Mouse (Mus musculus): ENCODE data around the gene Tuba1c.
"Not testable (repeated sequence)": the region's sequence is repeated elsewhere in the genome, so short reads cannot be mapped to it uniquely, and the experiment has no call there.

Tuba1c gene

DNA sequence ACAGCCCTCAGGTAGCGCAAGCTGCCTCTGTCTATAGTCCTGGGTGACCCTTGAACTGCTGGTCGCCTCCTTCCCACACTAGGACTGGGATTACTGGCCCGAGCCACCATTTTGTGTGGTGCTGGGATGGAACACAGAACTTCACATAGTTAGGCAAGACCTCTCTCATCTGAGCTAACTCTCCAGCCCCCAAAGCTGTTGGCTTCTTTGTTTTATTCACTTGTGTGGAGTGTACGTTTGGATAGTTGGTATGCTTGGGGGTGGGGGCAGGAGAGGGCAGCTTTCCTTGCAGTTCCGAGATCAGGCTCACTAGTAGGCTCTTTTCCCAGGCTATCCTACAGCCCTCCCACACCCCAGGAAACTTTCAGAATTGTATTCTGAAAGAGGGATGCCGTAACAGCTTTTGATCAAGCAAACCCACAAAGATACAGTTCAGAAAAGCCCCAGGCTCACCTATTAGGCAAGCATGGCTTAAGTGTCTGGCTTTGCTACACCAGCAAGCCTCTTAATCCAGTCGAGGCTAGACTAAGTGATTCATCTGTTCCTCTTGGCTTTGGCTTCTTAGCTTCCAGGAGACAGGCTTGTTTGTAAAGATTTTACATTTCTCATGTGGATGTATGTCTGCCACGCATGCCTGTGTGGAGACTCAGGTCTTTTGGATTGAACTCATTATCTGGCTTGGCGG lies 2.5 kb downstream of the Tuba1c start:
- DNase-seq: no peak

DNA sequence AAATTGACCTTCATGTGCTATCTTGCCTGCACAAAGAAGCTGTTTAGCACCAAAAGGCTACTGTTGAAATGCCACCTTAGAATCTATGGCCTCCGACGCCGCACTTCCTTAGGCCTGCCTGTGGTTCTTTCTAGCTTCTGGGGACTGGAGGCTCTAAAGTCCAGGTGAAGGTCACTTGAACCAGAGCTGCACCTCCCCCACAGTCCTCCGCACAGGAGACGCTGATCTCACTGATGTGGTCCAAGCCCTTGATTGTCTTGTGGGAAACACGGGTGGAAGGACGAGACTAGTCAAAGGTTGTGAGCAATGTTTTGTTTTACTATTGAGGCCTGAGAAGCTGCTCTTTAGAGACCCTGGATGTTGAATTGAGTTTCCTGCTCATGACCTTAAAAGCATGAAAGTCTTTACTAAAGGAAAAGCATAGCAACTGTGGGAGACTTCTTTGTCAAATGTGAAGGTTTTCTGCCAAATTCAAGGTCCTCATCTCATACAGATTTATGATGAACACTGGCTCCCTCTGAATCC lies 3.1 kb downstream of the Tuba1c start:
- DNase-seq: no peak

GRCm38 (mm10) chr15:99033498-99034270 lies 4.0 kb downstream of the Tuba1c start:
- peak; percentile 89 for DNase-seq

GRCm38 (mm10) chr15:99035431-99035830 lies 5.7 kb downstream of the Tuba1c start:
- DNase-seq: no peak

DNA sequence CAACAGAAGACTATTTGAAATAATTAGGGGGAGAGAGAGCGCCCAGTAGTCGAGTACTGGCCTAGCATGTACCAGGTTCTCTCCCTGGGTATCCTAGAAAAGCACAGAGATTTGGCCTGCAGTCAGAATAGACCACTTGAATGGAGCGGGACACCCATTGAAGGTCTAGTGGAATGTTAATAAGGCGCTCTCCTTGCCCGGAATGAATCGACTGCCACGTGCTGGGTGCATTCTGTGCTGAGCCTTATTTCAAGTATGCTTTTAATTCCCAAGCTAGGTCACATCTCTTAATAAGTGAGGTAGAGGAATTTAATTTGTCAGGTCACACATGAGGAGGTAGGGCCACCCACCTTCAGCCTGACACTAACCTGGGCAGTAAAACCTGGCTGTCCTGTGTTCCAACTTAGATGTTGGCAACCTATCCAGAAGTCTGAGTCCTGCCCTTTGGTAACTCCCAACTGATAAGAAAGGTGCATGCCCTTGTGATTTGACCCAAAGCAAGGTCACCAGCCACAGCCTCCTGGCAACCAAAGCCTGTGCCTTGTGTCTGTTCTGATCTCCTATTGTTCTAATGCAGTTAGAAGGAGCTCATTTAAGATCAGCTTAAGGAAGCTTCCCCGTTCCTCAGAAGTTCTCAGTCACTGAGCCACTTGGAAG lies 6.7 kb downstream of the Tuba1c start:
- peak; percentile 95 for DNase-seq

DNA sequence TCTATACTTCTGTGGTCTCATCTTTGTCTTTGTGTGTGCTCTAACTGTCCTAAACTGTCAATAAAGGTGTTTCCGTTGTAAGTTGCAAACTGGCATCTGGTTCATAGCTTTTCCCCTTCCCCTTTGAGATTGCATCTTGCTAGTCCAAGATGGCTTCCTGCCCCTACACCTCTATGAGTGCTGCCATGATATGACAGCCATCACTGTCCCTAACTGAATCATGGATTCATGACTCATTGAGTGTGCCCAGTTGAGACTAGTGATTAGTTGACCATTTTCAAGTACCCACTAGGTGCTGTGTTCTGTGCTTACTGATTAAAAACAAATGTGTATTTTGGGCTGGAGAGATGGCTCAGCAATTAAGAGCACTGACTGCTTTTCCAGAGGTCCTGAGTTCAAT lies 8.3 kb downstream of the Tuba1c start:
- DNase-seq: no peak

DNA sequence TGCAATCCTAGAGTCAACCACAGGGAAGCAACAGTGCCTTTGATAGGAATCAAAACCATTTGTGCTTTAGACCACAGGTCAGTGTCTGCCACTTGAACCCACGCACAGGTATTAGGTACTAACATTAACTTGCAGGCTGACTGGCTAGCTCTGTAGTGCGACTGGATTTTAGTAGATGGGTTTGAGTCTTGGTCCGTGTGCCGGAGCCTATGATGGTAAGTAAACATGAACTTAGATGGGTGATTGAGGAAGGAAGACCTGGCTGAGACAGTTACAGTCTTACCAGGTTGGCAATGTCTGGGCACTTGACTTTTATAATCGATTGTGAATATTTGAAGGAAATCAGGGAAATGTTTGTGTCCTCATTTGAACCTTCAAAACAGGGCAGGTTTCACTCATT lies 9.1 kb downstream of the Tuba1c start:
- DNase-seq: no peak

DNA sequence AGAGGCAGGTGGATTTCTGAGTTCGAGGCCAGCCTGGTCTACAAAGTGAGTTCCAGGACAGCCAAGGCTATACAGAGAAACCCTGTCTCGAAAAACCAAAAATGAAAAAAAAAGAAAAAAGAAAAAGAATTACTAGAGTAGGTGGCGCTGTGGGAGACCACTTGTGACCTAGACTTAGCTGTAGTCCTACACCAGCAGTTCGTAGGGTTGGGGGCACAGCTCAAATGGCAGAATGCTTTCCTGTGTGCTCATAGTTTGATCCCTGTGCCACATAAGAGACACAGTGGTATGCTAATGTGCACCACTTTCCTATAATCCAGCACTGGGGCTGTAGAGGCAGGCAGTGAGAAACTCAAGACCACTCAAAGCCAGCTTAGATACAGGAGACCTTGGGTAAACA lies 9.6 kb downstream of the Tuba1c start:
- no peak for DNase-seq

- DNase-seq: no peak
These were observed 10.6 kb downstream of the Tuba1c start for GRCm38 (mm10) chr15:99039996-99040919.

GRCm38 (mm10) chr15:99040920-99041856 lies 11.5 kb downstream of the Tuba1c start:
- DNase-seq: peak; percentile 76

DNA sequence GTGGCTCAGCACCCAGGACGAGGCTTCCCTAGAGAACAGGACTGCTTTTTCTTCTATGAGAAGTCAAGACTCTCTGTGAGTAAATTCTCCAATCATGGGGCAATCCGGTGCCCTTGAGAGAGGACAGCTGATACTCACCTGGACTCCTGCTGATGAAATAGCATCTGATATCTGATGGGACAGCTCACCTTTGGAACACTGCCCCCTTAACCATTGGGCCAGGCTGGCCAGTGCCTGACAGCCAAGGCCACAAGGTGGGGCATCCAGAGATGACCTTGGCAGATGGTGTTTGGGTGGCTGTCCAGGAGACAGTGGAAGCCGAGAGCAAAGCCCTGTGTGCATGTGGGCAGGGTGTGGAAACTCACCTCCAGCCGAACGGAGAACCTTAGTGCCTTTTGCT lies 12.6 kb downstream of the Tuba1c start:
- DNase-seq: no peak

DNA sequence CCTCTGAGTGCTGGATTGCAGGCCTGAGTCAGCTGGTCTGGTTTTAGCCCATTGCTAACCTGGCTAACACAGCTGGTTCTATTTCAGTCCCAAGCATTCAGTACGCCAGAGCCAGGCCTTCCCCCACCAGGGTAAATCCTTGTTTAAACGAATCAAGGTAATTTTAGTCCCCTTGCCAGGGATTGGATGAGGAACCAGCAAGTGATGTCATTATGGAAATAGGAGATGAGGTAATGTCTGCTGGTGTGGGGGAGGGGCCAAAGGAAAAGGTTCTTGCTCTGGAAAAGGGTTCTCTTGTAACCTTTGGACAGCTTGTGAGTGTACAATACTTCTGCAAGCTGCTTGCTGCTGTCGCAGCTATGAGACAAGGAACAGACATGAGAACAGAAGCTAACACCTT lies 15.2 kb downstream of the Tuba1c start:
- no peak for DNase-seq

DNA sequence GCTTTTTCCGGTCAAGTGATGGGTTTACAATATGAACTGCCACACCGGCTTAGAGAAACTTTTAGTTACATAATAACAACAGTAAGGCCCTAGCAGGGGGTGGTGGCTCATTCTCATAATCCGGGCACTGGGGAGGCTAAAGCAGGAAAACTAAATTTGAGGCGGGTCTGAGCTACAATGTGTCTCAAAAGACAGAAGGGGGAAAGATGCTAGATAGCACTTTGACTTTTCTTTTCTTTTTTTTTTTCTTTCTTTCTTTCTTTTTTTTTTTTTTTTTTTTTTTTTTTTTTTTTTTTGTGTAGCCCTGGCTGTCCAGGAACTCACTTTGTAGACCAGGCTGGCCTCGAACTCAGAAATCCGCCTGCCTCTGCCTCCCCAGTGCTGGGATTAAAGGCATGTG lies 16.0 kb downstream of the Tuba1c start:
- not testable (repeated sequence) for DNase-seq

DNA sequence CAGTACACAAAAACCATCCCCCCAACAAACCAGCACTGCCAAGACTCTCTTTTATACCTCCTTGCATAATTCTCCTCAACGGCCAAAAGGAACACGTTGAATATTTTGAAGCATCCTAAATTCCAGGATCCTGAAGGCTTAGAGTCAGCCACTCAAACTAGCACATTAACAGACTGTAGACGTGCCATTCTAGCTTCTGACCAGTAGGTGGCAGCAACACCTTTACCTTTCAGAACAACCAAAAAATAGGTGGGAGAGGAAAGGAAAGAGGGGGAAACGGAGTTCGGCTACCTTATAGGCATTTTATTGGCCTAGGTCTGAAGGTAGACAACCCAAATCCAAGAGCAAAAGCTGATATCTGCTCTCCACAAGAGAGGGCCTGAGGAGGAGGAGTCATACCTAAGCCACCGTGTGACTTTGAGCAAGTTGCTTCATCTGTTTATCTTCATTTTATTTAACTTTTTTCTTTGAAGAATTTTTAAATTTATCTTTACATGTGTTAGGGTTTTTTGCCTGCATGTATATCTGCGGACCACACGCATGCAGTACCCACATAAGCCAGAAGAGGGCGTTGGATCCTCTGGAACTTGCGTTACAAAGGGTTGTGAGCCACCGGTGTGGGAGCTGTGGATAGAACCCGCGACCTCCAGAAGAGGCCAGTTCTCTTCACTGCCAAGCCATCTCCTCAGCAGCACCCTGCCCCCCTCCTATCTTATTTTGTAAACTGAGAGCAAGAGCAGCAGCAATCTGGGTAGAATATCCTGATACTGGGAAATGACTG lies 20.0 kb downstream of the Tuba1c start:
- peak; percentile 89 for DNase-seq

- DNase-seq: peak; percentile 91
These were observed 23.7 kb downstream of the Tuba1c start for GRCm38 (mm10) chr15:99053373-99053772.

- DNase-seq: no peak
These were observed 25.3 kb downstream of the Tuba1c start, which contains the start of gene Prph for GRCm38 (mm10) chr15:99055040-99055439. TSS of gene Prph (plus strand) at chr15:99055174.

DNA sequence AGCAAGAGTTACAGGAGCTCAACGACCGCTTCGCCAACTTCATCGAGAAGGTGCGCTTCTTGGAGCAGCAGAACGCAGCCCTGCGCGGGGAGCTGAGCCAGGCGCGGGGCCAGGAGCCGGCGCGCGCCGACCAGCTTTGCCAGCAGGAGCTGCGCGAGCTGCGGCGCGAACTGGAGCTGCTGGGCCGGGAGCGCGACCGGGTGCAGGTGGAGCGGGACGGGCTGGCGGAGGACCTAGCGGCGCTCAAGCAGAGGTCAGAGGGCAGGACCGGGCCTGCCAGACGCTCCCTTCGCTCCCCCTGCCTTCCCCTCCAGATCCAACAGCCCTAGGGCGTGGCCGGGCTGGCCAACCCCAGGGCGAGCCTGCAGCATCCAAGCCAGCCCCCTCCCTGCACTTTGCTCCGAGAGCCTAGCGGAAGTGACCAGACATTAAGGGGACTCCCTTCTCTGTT lies 25.8 kb downstream of the Tuba1c start:
- DNase-seq: peak; percentile 93

GRCm38 (mm10) chr15:99056332-99056731 lies 26.6 kb downstream of the Tuba1c start:
- peak; percentile 86 for DNase-seq

- DNase-seq: no peak
These were observed 36.0 kb downstream of the Tuba1c start for GRCm38 (mm10) chr15:99065557-99066165.

GRCm38 (mm10) chr15:99071988-99072387 lies 42.3 kb downstream of the Tuba1c start:
- no peak for DNase-seq

Data from heart, adult 11 months (tissue).